Mouse (Mus musculus): ENCODE results near the gene Krt5. TPM values are rescaled to one million over a fixed set of nuclear protein-coding genes. Genes with fewer than 3 reads are reported as not detected.
"Not testable (repeated sequence)": the region's sequence is repeated elsewhere in the genome, so short reads cannot be mapped to it uniquely, and the experiment has no call there.

The Krt5 gene
- not detected for total RNA-seq (2021)

DNA sequence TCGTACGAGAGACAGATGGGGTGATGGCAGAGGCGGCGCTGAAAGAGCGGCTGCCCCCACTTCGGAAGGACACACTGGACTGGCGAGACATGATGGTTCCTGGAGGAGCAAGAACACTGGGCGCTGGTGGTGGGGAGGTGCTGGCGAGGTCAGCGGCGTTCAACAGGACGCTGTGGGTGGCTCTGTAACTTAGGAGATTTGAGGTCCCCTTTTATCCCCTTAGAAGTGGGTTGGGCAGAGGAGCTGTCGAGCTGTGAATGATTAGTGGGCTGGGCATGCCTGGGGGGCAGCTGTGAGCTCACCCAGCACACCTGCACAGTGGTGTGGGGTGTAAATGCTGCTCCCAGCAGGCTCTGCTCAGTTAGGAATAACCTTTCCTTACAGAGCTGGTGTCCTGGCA lies at the start of gene Krt5:
Gene Krt5, minus strand, starts transcription at position 179 of the 400 bp plus-strand sequence.
- DNase-seq, result no peak

DNA sequence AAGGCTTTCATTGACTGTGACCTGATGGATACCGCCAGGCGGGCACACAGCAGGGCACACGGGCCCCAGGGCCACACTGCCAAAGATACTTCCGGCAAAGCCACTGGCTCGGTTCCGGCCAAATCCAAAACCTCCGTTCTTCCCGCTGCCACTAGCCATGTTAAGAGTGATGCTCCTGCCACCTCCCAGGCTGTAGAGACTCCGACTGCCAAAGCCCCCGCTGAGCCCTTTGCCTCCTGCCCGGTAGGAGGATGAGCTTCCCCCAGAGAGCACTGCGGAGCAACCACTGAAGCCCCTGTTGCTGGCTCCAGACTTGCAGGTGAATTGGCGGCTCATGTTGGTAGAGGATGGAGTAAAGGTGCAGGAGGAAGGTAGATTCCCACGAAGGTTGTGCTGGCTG lies 30.0 kb upstream of the Krt5 start, which contains the start of gene Krt71:
Gene Krt71, minus strand, starts transcription at position 399 of the 400 bp plus-strand sequence.
- no peak for DNase-seq

DNA sequence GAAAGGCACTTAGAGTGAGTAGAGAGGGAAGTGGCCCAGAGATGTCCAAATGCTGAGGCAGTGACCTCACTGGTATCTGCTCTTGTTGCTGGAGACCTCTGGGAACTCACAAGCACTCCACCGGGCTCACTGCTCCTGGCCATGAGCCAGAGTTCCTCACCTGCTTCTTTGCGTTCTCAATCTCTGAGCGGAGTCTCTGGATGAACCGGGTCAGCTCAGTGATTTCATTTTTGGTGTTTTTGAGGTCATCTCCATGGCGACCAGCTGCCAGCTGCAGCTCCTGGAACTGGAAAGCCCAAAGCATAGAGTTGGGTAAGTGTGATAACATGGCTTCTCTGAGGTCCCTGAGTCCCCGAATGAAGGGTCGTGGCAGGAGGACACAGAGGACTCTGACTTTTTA lies 25.1 kb upstream of the Krt5 start:
- DNase-seq, result no peak

DNA sequence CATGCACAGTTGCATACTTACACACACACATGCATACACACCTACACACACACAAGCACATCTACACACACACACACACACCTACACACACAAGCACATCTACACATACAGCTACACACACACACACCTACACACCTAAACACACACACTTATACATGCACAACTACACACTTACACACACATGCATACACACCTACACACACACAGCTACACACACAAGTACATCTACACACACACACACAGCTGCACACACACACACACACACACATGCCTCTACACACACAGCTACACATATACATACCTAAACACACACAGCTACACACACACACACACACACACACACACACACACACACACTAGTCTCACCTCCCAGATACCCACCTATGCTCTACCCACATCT lies 18.0 kb upstream of the Krt5 start:
- DNase-seq, result no peak

DNA sequence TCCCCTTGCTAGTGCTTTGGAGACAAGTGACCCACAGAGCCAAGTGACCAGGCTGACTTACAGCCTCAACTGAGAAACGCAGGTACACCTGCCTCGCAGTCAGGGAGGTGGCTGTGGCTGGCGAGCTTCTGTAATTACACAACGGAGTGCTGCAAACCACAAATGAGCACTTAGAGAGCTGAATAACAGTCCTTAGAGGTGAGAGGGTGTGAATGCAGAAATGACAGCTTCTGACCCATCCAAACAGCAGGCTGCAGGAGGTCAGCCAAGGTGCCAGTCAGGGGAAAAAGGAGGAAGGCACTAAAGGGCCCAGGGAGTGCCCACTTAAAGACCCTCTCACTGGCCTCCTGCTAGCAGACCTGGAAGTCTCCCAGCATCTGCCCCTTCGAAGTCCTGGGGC lies 12.0 kb upstream of the Krt5 start:
- no peak for DNase-seq

DNA sequence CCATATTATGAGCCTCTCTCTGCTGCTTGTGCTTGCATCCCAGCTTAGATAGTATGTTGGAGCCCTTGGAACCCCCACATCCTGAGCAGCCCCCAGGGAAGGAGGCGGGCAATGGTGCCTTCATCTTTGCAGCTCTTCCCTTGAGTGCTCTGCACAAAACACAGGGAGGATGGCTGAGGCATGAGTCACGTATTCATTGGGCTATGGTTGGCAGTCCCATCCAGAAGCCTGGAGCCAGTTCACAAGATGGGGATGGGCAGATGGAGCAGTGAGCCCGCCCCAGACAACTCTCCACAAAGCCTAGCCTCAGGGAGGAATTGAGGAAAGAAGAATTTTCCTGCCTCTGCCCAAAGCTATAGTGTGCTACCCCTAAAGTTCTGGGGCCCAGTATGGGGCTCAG lies 3.1 kb upstream of the Krt5 start:
- DNase-seq, result no peak

DNA sequence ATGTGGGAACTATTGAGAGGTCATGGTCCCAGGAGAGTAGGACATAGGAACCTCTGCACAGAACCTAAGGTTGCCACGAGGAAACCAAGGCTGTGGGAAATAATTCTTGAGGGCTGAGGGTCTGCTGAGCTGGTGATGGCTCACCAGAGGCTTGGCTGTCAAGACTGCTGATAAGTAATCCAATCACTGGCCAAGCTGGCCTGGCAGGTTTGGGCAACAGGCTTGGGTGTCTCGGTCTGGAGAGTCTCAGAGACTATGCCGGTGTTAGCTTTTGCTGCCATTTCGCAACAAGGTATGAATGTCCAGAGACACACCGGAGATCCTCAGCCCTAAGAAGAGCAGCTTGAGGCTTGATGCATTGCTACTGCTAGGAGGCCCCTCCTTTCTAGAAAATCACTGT lies 1.7 kb upstream of the Krt5 start:
- no peak for DNase-seq

DNA sequence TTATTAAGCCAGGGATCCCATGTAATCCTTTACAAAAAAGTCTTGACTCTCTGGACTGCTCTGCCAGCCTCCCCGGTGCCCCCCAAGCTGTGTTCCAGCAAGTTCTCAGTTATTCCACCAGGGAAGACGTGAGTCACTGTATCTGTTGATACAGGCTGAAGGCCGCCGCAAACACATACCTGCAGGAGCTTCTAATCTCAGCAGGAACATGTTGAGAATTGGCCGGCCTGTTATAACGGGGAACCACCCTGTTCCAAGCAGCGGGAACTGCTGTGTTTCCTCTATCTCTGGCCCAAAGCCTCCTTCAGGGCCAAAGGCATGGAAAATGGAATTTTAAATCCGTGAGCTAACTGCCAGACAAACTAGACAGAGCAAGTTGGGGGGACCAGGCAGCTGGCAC lies 1.0 kb upstream of the Krt5 start:
- no peak for DNase-seq

DNA sequence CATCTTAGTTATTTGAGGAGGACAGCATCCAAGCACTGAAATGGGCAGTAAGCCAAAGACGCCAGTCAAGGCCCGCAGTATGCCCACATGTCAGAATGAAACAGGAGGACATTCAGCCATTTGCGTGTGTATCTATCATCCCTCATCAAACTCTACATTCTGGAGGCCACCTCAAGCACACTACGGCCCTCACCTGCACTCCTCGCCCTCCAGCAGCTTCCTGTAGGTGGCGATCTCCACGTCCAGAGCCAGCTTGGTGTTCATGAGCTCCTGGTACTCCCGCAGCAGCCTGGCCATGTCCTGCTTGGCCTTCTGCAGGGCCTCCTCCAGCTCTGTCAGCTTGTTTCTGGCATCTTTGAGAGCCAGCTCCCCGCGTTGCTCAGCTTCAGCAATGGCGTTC lies 4.0 kb downstream of the Krt5 start:
- no peak for DNase-seq

DNA sequence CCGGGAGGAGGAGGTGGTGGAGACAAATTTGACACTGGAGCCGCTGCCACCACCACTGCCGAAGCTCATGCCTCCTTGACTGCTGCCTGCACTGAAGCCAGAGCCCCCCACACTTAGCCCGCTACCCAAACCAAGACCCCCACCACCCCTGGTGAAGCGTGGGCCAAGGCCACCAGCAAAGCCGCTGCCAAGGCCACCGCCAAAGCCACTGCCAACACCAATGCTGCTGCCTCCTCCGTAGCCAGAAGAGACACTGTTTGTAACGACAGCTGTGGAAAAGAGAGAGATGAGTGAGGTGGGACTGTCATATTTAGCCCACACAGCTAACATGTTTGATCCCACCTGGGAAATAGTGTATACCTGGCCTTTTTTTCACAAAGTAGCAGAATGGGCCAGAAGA lies 5.2 kb downstream of the Krt5 start:
- DNase-seq, result no peak

DNA sequence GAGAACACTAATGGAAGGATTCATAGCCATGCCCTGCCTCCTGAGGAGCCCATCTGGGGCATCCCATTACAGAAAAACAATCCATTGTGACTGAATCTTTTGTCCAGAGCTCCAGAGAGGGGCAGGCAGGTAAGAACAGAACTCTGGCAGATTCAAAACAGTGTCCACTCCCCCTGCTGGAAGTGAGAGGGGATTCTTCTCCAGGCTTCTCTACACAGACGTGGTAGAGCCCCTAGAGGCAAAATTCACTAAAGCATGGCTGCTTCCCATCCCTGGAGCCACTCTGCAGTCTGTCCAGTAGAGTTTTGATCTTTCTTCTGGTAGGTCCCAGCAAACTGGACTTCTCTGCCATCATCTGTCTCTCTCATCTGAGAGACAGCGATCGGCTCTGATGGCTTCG lies 8.6 kb downstream of the Krt5 start:
- DNase-seq, result peak; percentile 24

DNA sequence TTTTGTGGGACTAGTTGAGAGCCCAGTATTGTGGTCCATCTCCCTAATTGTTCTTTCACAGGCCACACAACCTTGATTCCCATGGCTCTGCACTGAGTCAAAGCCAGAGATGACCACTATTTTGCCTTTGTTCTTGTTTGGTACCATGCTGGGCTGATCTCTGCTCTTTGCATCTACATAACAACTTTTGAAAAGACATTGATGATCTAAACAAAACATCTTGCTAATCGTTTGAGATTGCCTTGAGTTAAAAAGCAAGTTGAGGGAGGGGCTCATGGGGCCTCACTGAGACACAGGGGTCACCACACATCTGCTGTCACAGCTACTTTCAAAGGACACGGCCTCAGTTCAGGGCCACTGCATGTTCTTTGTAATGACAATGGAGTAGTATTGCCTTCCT lies 10.3 kb downstream of the Krt5 start:
- DNase-seq, result no peak

DNA sequence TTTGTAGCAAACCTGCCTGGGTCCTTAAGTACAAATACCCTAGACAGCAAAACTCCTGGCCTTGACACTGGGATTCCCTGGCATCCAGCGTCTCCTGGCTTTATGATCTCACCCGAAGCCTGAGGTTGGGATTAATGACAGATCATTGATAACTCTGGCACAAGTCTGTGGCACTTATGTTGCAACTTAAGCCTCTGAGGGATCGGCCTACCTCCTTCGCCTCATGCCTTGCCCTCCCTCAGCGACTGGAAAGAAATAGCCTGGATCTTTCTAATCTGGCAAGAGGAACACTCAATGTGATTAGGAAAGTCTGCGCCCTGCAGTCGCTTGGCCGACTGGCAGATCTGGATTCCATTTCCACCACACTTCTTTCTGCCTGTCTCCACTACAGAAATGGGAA lies 12.8 kb downstream of the Krt5 start:
- DNase-seq, result no peak

DNA sequence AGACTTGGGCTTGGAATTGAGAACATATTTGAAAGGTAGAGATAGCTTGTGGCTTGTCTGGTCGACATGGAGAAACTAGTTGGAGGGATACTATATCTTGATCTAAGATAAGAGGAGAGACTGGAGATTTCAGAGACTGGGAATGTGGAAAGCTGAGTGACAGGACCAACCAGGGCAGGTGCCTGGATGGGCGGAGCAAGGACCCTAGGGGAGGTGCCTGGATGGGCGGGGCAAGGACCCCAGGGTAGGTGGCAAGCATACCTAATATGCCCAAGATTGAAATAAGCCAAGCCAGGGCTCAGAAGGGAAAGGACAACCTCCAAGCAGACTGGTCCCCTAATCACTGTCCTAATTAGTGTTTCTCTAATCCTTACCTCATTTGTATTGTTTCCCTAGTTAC lies 13.5 kb downstream of the Krt5 start:
- no peak for DNase-seq

DNA sequence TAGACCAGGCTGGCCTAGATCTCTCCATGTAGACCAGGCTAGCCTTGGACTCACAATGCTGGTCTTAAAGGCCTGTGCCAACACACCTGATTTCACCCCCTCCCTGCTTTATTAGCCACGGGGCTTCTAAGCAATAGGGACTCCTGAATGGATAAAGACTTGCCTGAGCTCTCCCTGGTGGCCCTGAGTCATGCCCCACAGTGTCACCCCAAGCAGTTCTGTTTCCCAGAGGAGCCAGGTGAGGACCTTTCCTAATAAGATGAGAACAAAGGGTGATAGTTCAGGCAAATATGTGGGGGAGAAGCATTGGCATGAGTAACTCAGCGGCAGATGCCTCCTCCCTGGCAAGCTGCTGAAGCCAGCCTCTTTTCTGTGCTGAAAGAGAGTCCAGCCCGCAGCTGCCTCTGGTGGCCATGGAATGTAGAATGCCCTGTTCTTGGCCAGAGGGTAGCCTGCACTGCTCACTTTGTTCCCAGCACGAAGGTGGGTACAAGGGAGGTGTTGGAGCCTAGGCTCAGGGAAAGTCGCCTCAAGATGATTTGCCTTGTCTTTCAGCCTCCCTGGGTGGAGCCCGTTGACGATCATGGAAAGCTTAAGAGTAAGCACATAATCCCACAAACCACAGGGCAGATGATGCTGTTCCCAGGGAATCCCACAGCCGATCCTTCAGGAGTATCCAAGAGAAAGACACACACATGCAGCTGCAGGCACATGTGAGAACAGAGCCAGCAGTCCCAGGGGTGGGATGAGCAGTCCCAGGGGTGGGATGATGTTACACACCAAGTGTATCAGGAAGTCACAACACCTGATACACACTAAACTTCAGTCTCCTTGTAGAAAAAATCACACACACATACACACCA lies 15.1 kb downstream of the Krt5 start:
- DNase-seq, result no peak

DNA sequence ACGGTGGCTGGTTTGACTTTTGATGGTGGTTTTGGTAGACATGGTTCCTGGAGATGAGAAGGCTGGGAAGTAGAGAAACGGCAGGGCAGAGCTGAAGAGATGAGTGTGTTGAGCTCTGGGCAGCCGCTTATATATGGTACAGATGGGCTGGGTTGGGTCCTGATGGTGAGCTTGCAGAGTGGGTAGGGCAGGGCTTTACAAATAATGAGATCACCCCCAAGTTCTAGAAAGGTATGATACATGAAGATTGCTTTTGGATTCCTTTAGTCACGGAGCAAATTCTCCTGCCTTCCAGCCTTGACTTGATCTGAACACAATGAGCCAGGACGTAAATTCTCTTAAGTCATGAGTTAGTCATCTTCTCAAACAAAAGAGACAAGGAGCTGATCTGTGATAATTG lies 18.5 kb downstream of the Krt5 start, which contains the start of gene Krt6a:
Gene Krt6a, minus strand, starts transcription at position 101 of the 400 bp plus-strand sequence.
- DNase-seq, result no peak

DNA sequence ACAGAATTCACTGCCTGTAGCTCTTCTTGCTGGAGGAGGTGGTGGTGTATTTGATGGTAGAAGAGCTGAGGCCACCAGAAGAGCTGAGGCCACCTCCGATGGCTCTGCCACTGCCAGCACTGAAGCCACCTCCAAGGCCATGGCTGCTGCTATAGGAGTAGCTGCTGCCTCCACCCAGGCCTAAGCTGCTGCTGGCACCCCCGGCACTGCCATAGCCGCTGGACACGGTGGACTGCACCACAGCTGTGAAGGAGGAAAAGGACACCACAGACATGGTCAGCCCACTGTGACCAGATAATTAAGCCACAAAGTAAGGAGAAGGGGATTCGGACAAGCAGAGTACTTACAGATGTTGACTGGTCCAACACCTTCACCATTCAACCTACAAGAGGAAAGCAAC lies 22.2 kb downstream of the Krt5 start:
- not testable (repeated sequence) for DNase-seq

DNA sequence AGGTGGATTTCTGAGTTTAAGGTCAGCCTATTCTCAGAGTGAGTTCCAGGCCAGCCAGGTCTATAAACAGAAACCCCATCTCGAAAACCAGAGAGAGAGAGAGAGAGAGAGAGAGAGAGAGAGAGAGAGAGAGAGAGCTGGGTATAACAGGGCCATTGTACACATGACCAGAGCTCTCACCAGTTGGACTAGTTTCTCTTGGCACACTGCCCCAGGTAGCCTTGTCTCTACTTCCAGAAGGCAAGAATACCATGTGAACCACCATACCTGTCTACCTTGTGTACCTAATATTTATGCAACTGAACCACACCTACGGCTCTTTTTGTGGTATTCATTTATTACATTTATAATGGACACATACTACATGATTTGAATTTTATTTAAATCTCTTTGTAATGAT lies 24.5 kb downstream of the Krt5 start:
- DNase-seq, result no peak

DNA sequence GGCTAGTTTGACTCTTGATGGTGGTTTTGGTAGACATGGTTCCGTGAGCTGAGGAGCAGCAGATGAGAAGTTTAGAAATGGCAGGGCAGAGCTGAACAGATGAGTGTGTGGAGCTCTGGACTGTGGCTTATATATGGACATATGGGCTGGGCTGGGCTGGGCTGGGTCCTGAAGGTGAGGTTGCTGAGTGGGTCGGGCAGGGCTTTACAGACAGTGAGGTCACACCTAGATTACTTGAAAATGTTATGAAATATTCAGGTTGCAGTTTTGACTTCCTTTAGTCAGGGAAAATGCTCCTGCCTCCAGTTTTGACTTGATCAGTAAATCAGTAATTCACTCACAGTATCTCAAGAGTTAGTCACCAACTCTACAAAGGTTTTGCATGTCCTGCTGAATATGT lies 32.5 kb downstream of the Krt5 start, which contains the start of gene Krt6b:
Gene Krt6b, minus strand, starts transcription at position 101 of the 400 bp plus-strand sequence.
- no peak for DNase-seq

DNA sequence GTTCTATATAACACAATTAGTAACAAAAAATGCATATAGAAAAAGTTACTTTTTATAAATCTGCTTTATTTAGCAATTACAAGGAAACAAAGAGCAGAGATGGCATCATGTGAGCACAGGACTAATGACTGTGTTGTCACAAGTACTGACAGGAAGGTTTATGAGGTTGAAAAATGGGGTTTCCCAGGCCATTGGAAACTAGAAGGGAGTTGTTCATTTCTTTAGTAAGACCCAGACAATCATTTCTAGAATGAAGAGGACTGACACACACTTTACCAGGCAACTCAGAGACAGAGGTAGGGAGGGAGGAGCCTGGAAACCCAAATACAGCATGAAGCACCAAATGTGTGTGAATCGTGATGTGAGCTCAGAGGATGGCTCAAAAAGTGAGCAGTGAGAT lies 36.7 kb downstream of the Krt5 start:
- DNase-seq, result no peak

Data from heart, postnatal 4 days (tissue).